Mouse (Mus musculus) intestine, embryonic 16.5 days (tissue): ENCODE data around the gene Tent5a. TPM values are rescaled to one million over a fixed set of nuclear protein-coding genes. Genes with fewer than 3 reads are reported as not detected.

Experiments
- ATAC-seq: fragments of 200-750 bp; cut with Nextera tagmentation; 2 replicates; pipeline ENCODE4 v1.8.0; 2017; ENCODE audit warnings: moderate TSS enrichment, moderate library complexity
- H3K27ac ChIP-seq: fragments of 300-500 bp; sonication (generic); 2 replicates; pipeline ENCODE4 v1.5.1; 2014; ENCODE audit warnings: mild to moderate bottlenecking, low read length
- H3K27me3 ChIP-seq: fragments of 300-500 bp; sonication (generic); replicated peaks from 2 replicates; pipeline ENCODE4 v1.6.1; 2014; ENCODE audit warnings: low read length, control low read depth, mixed read lengths; ENCODE audit not compliant: control insufficient read depth, insufficient read depth
- H3K36me3 ChIP-seq: fragments of 300-500 bp; sonication (generic); 2 replicates; pipeline ENCODE4 v1.6.1; 2014; ENCODE audit warnings: low read length, control low read depth; ENCODE audit not compliant: control insufficient read depth, insufficient read depth
- H3K4me1 ChIP-seq: fragments of 300-500 bp; sonication (generic); 2 replicates; pipeline ENCODE4 v1.6.1; 2014; ENCODE audit warnings: low read length, control low read depth, mixed read lengths; ENCODE audit not compliant: control insufficient read depth, insufficient read depth
- H3K4me2 ChIP-seq: fragments of 300-500 bp; sonication (generic); 2 replicates; pipeline ENCODE4 v1.6.1; 2014; ENCODE audit warnings: low read depth, low read length, control low read depth
- H3K4me3 ChIP-seq: fragments of 300-500 bp; sonication (generic); 2 replicates; pipeline ENCODE4 v1.5.1; 2014; ENCODE audit warnings: mild to moderate bottlenecking, low read length
- H3K9ac ChIP-seq: fragments of 300-500 bp; sonication (generic); 2 replicates; pipeline ENCODE4 v1.6.1; 2014; ENCODE audit warnings: low read depth, low read length
- H3K9me3 ChIP-seq: fragments of 300-500 bp; sonication (generic); 2 replicates; pipeline ENCODE4 v1.6.1; 2016; ENCODE audit warnings: low read length, control low read depth; ENCODE audit not compliant: control insufficient read depth
- WGBS: fragments of 180-500 bp; shearing (Covaris S2); extraction: QIAGEN DNeasy Blood & Tissue Kit; methylation state at CpG from one replicate; pipeline ENCODE4 v1.1.7; 2014; 5-methylcytosine and 5-hydroxymethylcytosine counted together
- polyA plus RNA-seq: library from polyadenylated mRNA; unstranded; fragments of >200 nt; fragmentation: Nextera tagmentation; extraction: Ambion mirVana; gene quantifications from 2 replicates; pipeline ENCODE4 v1.2.1, GENCODE M21; 2015

The Tent5a gene
- polyA plus RNA-seq, 1 experiment from 2014 or later: 17.0 TPM

DNA sequence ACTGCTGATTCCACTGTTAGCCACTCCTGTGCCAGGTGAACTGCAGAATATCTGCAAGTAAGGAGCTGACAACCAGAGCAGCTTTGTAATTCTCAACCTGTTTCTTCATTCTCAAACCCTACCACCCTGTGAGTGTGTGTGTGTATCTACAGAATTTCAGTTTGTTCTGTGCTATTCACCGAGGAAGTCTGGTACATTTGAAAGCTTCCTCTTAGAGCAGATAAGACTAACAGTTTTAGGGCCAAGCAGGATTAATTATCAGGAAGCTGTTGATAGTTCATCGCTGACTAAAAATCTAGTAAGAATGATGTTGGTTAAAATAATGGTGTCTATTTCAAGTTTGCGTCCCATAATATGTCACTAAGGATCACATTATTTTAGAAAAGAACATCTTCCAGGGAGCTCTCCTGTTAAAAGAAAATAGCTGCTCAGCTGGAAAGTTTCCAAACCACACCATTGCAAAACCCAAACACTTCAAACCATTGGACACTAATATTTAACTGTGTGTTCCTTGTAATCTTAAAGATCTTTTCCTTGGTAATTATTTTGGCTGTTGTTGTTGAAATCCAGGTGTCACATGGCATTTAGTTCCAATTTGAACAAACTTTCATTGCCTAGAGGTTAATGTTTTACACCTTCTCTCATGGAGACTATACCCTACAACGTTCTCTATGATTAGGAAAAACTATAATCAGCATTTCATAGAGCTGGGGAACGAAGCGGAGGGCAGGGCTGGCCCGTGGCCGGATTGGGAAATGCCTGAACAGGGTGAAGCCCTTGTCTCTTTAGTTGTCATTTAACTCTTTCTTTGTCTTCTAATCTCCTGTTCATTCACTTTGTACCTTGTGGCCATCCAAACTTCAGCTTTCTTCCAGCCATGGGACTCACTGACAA lies 16.0 kb upstream of the Tent5a start:
- Histone ChIP-seq H3K4me3 (no peak overlapping the region), H3K9ac (no peak overlapping the region), H3K27me3 (no peaks in the 10 kb centered on the region), H3K4me2 (no peak overlapping the region), H3K36me3 (no peaks in the 10 kb centered on the region), H3K9me3 (no peaks in the 10 kb centered on the region), H3K27ac (0 out of 2 replicates have a peak overlapping the region, but pooled peaks have one; percentile 4), H3K4me1 (peaks cover 11% of the 10 kb centered on the region; the same call in 1 of the 2 replicates)
- WGBS: 48% methylated on average over 8 of the region's 8 CpGs
- ATAC-seq: peak; percentile 61; the same call in 1 of the 2 replicates

DNA sequence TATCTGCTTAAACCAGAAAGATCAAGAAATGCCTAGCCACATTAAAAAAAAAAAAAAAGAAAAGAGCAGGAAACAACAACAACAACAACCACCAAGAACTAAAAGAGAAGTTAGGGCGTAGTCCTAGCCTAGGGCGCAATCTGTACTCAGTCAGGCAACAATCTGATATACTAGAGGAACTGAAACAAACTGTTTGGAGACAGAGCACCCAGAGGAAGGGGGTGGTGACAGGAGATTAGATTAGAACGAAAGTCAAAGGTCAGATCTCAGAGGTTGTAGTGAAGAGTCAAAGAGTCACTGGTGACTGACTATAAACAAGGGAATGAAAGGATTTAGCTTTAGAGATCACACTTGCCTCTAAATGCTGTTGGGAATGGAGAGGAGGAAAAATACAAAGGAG lies 13.2 kb upstream of the Tent5a start:
- no peak overlapping the region for H3K27ac ChIP-seq
- no peak overlapping the region for H3K9ac ChIP-seq
- H3K9me3 ChIP-seq: no peaks in the 10 kb centered on the region
- H3K27me3 ChIP-seq: no peaks in the 10 kb centered on the region
- H3K36me3 ChIP-seq: no peaks in the 10 kb centered on the region
- H3K4me1 ChIP-seq: peaks cover 6% of the 10 kb centered on the region; the same call in 1 of the 2 replicates
- no peak for ATAC-seq
- no peak overlapping the region for H3K4me2 ChIP-seq
- H3K4me3 ChIP-seq: no peak overlapping the region
- 62% methylated on average over 3 of the region's 3 CpGs for WGBS

DNA sequence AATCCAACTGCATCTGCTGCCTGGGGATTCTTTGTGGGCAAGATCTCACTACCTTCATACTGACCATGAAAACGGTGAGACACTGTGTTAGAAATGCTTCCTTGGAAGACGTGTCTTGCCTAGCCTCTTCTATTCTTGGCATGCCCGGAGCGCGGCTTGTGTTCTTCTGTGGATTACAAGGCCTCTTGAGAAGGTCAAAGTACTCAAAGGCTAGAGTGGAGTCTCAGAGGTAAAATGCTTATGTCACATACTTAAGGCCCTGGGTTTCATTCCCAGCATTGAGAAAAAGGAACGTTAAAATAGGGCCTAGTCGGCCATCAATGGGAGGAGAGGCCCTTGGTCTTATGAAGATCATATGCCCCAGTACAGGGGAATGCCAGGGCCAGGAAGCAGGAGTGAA lies 8.9 kb upstream of the Tent5a start:
- H3K27me3 ChIP-seq: no peaks in the 10 kb centered on the region
- no peak for ATAC-seq
- no peaks in the 10 kb centered on the region for H3K9me3 ChIP-seq
- no peaks in the 10 kb centered on the region for H3K36me3 ChIP-seq
- H3K4me3 ChIP-seq: no peak overlapping the region
- WGBS: 88% methylated on average over 7 of the region's 7 CpGs
- H3K4me1 ChIP-seq: no peaks in the 10 kb centered on the region
- H3K9ac ChIP-seq: no peak overlapping the region
- H3K4me2 ChIP-seq: no peak overlapping the region
- no peak overlapping the region for H3K27ac ChIP-seq

DNA sequence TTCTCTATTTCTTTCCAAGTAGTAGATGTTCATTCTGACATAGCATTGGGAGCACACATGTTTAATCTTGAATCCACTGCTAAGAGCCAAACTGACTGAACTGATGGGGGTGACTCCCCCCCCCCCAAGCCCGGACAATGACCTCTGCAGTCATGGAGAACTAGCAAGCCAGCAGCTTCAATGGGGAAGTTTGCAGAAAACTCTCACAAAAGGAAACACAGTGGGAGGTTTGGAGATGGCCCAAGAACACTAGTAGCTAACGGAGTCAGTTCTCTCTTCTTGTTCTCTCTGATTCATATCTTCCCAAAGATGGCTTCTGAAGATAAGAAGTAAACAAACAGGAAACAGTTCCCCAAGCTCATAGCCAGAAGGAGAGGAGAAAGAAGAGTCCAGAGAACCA lies 4.4 kb upstream of the Tent5a start:
- no peaks in the 10 kb centered on the region for H3K4me1 ChIP-seq
- 66% methylated on average over 2 of the region's 2 CpGs for WGBS
- no peaks in the 10 kb centered on the region for H3K36me3 ChIP-seq
- no peak overlapping the region for H3K27ac ChIP-seq
- ATAC-seq: no peak
- no peaks in the 10 kb centered on the region for H3K9me3 ChIP-seq
- H3K9ac ChIP-seq: no peak overlapping the region
- no peaks in the 10 kb centered on the region for H3K27me3 ChIP-seq
- H3K4me3 ChIP-seq: no peak overlapping the region
- H3K4me2 ChIP-seq: no peak overlapping the region

DNA sequence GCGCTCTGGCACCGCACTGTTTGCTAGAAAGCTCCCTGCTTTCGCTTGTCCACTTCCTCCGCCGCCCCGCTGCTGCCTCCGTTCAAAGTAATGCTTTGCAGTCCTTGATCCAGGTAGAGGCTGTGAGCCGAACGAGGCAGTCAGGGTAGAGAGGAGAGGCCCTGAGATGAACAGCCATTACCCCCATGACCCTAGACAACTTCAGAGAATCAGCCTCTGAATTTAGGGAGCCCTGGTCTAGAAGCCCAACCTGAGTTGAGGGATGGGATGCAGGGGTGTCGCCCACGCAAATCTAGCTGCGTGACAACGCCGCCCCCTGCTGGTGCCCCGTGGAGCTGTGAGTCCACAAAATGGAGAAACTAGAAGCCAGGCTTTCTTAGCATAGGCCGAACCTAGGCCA lies 1.1 kb upstream of the Tent5a start:
- H3K4me1 ChIP-seq: no peaks in the 10 kb centered on the region
- H3K27ac ChIP-seq: peak overlapping the region; percentile 95
- no peaks in the 10 kb centered on the region for H3K27me3 ChIP-seq
- no peaks in the 10 kb centered on the region for H3K9me3 ChIP-seq
- peak overlapping the region; percentile 88 for H3K4me2 ChIP-seq
- WGBS: under 1% methylated on average over 16 of the region's 16 CpGs
- peak; percentile 42 for ATAC-seq
- H3K9ac ChIP-seq: peak overlapping the region; percentile 86
- H3K4me3 ChIP-seq: peak overlapping the region; percentile 84
- H3K36me3 ChIP-seq: no peaks in the 10 kb centered on the region

DNA sequence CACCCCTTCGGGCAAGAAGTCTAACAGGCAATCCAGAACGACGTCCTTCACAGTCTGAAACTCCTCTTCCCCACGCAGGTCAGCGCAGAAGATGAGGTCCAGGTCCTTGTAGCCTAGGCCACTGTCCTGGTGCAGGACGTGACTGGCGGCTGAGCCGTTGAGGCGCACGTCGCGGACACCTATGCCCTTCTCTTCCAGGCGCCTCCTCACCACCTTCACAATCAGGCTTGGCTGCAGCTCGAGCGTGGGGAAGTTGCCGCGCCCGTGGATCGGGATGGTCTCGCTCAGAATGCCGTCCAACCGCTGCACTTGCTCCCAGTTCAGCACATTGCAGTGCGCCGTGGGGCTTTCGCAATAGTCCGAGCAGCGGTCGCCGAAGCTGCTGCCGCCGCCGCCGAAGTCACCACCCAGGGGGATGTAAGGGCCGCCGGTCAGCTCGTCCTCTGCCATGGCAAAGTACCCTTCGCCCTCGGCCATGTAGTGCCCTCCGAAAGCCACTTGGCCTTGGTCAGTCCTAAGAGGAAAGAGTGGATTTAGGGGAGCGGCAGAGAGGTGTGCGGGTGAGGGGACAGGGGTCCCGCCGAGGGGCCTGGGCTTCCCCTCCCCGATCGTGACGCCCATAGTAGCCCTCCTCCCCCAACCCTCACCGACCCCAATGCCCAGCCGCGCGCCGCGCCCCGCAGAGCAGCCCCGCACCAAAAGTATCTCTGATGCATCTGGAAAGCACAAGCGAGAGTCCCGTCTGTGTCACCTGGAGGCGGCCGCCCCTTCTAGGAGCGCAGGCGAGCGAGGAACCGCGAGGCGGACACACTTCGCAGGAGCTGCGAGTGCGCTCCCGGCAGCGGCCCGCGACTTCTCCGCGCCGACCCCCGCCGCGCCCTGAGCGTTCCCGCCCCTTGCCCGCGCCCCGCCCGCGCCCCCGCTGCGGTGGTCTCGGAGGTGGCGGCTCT lies 581 bp downstream of the Tent5a start:
- H3K9ac ChIP-seq: peak overlapping the region; percentile 86
- no peaks in the 10 kb centered on the region for H3K9me3 ChIP-seq
- peak overlapping the region; percentile 84 for H3K4me3 ChIP-seq
- H3K4me2 ChIP-seq: peak overlapping the region; percentile 88
- peak overlapping the region; percentile 95 for H3K27ac ChIP-seq
- no peaks in the 10 kb centered on the region for H3K27me3 ChIP-seq
- under 1% methylated on average over 88 of the region's 88 CpGs for WGBS
- no peaks in the 10 kb centered on the region for H3K4me1 ChIP-seq
- ATAC-seq: peak; percentile 71
- H3K36me3 ChIP-seq: no peaks in the 10 kb centered on the region

DNA sequence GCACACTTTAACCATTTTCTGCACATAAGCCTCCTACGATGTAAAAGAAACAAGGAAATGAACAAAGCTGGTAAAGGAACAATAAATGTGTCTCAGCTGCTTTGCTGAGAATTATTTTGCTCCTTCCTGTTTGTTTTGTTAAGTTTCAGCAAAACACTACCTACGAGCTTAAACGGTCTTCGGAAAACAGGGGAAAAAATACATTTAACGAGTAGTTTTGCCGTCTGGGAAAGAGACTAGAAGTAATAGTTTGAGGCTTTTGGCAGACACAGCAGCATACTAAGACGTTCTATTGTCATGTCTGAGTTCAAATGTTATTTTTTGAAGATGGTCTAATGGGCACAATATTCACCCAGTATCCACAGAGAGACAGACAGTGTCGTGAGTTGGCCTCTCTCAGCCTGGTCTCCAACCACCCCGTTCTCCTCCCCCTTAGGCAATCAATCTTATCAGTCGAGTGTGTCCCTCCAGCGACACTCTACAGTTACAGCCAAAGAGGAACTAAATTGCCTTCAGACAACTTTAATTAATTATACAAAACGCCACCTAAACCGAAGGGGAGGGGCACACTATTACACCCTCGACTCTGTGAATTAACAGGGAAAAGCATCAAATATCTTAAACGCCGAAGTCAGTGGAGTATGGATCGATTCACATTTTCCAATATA lies 1.8 kb downstream of the Tent5a start:
- Histone ChIP-seq H3K36me3 (no peaks in the 10 kb centered on the region), H3K4me1 (no peaks in the 10 kb centered on the region), H3K9me3 (no peaks in the 10 kb centered on the region), H3K27ac (no peak overlapping the region), H3K4me2 (peak overlapping the region; percentile 88), H3K4me3 (peak overlapping the region; percentile 84), H3K9ac (peak overlapping the region; percentile 86), H3K27me3 (no peaks in the 10 kb centered on the region)
- peak; percentile 14; the same call in 1 of the 2 replicates for ATAC-seq
- WGBS: 24% methylated on average over 17 of the region's 17 CpGs

DNA sequence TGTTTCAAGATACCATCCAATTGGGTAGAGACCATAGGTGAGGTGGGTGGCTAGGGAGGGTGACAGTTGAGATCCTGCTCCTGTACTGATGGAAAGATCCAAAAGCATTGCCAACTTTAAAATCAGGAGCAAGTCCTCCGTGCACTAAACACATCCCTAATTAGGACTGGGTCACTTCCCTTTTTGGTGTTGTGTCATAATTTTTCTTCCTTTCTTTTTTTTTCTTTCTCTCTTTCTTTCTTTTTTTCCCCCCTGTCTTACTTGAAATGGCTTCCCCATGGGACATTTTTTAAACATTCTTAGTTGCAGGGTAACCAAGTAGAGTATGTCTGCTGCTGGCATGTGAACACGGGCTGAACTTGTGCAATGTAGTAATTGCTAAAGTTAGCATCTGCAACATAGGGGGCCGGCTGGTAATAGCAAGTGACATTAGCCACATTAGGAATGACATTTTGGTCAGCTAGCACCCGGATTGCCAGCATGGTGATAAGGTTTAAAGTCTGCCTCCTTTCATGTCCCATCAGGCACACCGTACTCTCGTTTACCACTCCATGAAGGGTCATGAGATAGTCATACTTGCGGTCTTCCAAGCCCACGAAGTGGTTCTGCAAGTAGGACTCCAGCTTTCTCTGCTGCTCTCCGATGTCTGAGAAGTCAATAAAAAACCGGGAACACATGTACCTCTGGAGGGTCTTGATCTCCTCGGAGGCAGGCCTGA lies 2.8 kb downstream of the Tent5a start:
- Histone ChIP-seq H3K36me3 (no peaks in the 10 kb centered on the region), H3K9ac (peak overlapping the region; percentile 86), H3K9me3 (no peaks in the 10 kb centered on the region), H3K4me2 (peak overlapping the region; percentile 88), H3K4me1 (no peaks in the 10 kb centered on the region), H3K27me3 (no peaks in the 10 kb centered on the region), H3K27ac (no peak overlapping the region), H3K4me3 (peak overlapping the region; percentile 84)
- WGBS: 73% methylated on average over 11 of the region's 11 CpGs
- no peak for ATAC-seq
